Mouse (Mus musculus): ENCODE results near the gene Bmf. TPM values are rescaled to one million over a fixed set of nuclear protein-coding genes. Genes with fewer than 3 reads are reported as not detected.

The Bmf gene
- polyA plus RNA-seq, 1 experiment from 2014 or later = 3.0 TPM

DNA sequence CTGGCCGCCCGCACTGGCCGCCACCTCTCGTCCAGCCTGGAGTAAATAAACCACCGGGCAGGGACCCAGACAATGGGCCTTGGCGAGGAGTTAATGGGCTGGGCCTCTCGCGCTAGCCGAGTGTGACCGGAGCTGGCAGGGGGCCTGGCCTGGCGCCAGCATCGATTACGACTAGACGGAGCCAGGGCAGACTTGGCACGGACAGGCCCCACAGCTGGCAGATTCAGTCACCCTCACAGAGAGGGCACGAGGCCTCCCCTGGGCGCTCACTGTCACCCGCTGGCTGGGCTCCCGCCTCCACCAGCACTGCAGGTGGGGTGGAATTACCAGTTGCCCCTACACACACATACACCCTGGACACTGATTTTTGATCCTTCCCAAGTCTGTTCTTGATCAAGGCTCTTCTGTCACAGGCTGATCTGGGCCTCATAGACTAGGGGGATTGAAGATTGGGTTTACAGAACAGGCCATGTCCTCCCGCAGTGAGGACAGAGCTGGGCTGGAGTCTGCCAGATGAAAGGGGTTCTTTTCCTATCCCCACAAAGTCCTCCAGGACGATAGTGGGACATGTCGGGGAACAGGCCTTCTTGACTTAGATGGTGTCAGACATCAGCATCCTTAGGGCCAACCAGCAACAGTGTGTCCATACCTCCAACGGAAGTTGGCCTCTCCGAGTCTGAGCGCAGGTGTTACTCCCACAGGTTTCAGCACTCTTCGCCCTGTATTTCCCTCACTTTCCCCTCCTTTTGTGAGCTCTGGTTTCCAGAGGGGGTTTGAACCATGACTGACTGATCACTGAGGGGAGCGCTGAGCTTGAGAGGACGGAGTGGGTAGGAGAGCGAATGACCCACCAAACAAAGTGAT is 38.8 kb downstream of the Bmf start:
- Histone ChIP-seq H3K4me1 (ENCODE audit: control insufficient read depth, insufficient read depth, low read length) (peaks cover 11% of the 10 kb centered on the region), H3K9ac (ENCODE audit: low read length) (peak overlapping the region; percentile 48), H3K27me3 (replicated peaks; ENCODE audit: control insufficient read depth, insufficient read depth, low read length) (no peaks in the 10 kb centered on the region), H3K36me3 (ENCODE audit: control insufficient read depth, insufficient read depth, low read length) (no peaks in the 10 kb centered on the region), H3K4me3 (ENCODE audit: low read depth, low read length) (no peak overlapping the region), H3K4me2 (ENCODE audit: low read length) (peak overlapping the region; percentile 22; the same call in 1 of the 2 replicates), H3K9me3 (replicated peaks; ENCODE audit: control insufficient read depth, low read length) (no peaks in the 10 kb centered on the region), H3K27ac (ENCODE audit: low read depth, low read length) (peak overlapping the region; percentile 46)
- ATAC-seq = peak; percentile 94
- DNase-seq (ENCODE audit: low spot score) = peak; percentile 92
- WGBS = 28% methylated on average over 29 of the region's 29 CpGs

- H3K4me3 ChIP-seq (ENCODE audit: low read depth, low read length) = no peak overlapping the region
- no peaks in the 10 kb centered on the region for H3K9me3 ChIP-seq (replicated peaks; ENCODE audit: control insufficient read depth, low read length)
- 48% methylated on average over 8 of the region's 8 CpGs for WGBS
- DNase-seq (ENCODE audit: low spot score) = no peak
- no peaks in the 10 kb centered on the region for H3K36me3 ChIP-seq (ENCODE audit: control insufficient read depth, insufficient read depth, low read length)
- H3K27me3 ChIP-seq (replicated peaks; ENCODE audit: control insufficient read depth, insufficient read depth, low read length) = no peaks in the 10 kb centered on the region
- H3K4me2 ChIP-seq (ENCODE audit: low read length) = peak overlapping the region; percentile 22; the same call in 1 of the 2 replicates
- peaks cover 11% of the 10 kb centered on the region for H3K4me1 ChIP-seq (ENCODE audit: control insufficient read depth, insufficient read depth, low read length)
- ATAC-seq = no peak
- H3K9ac ChIP-seq (ENCODE audit: low read length) = peak overlapping the region; percentile 48
- H3K27ac ChIP-seq (ENCODE audit: low read depth, low read length) = peak overlapping the region; percentile 46
Observed at GRCm38 (mm10) chr2:118509688-118510446, 39.6 kb downstream of the Bmf start.

- DNase-seq (ENCODE audit: low spot score) = no peak
- no peaks in the 10 kb centered on the region for H3K36me3 ChIP-seq (ENCODE audit: control insufficient read depth, insufficient read depth, low read length)
- WGBS = 83% methylated on average over 7 of the region's 7 CpGs
- H3K27ac ChIP-seq (ENCODE audit: low read depth, low read length) = no peak overlapping the region
- H3K27me3 ChIP-seq (replicated peaks; ENCODE audit: control insufficient read depth, insufficient read depth, low read length) = no peaks in the 10 kb centered on the region
- H3K4me3 ChIP-seq (ENCODE audit: low read depth, low read length) = no peak overlapping the region
- no peak overlapping the region for H3K9ac ChIP-seq (ENCODE audit: low read length)
- peaks cover 11% of the 10 kb centered on the region for H3K4me1 ChIP-seq (ENCODE audit: control insufficient read depth, insufficient read depth, low read length)
- no peaks in the 10 kb centered on the region for H3K9me3 ChIP-seq (replicated peaks; ENCODE audit: control insufficient read depth, low read length)
- no peak overlapping the region for H3K4me2 ChIP-seq (ENCODE audit: low read length)
- no peak for ATAC-seq
Observed at GRCm38 (mm10) chr2:118507126-118507525, 42.4 kb downstream of the Bmf start.

GRCm38 (mm10) chr2:118500191-118500590 is 49.3 kb downstream of the Bmf start:
- Histone ChIP-seq H3K9me3 (replicated peaks; ENCODE audit: control insufficient read depth, low read length) (no peaks in the 10 kb centered on the region), H3K9ac (ENCODE audit: low read length) (no peak overlapping the region), H3K4me2 (ENCODE audit: low read length) (no peak overlapping the region), H3K4me3 (ENCODE audit: low read depth, low read length) (no peak overlapping the region), H3K36me3 (ENCODE audit: control insufficient read depth, insufficient read depth, low read length) (no peaks in the 10 kb centered on the region), H3K4me1 (ENCODE audit: control insufficient read depth, insufficient read depth, low read length) (no peaks in the 10 kb centered on the region), H3K27ac (ENCODE audit: low read depth, low read length) (no peak overlapping the region), H3K27me3 (replicated peaks; ENCODE audit: control insufficient read depth, insufficient read depth, low read length) (no peaks in the 10 kb centered on the region)
- WGBS = 85% methylated on average over 2 of the region's 2 CpGs
- no peak for ATAC-seq
- no peak for DNase-seq (ENCODE audit: low spot score)

- no peak for DNase-seq (ENCODE audit: low spot score)
- 39% methylated on average over 20 of the region's 20 CpGs for WGBS
- H3K36me3 ChIP-seq (ENCODE audit: control insufficient read depth, insufficient read depth, low read length) = no peaks in the 10 kb centered on the region
- no peaks in the 10 kb centered on the region for H3K27me3 ChIP-seq (replicated peaks; ENCODE audit: control insufficient read depth, insufficient read depth, low read length)
- H3K27ac ChIP-seq (ENCODE audit: low read depth, low read length) = no peak overlapping the region
- H3K9ac ChIP-seq (ENCODE audit: low read length) = no peak overlapping the region
- ATAC-seq = no peak
- no peak overlapping the region for H3K4me2 ChIP-seq (ENCODE audit: low read length)
- no peaks in the 10 kb centered on the region for H3K9me3 ChIP-seq (replicated peaks; ENCODE audit: control insufficient read depth, low read length)
- H3K4me3 ChIP-seq (ENCODE audit: low read depth, low read length) = no peak overlapping the region
- H3K4me1 ChIP-seq (ENCODE audit: control insufficient read depth, insufficient read depth, low read length) = no peaks in the 10 kb centered on the region
Observed at GRCm38 (mm10) chr2:118499135-118499961, 50.1 kb downstream of the Bmf start.

- ATAC-seq (no peak), DNase-seq (ENCODE audit: low spot score) (no peak)
- Histone ChIP-seq H3K36me3 (ENCODE audit: control insufficient read depth, insufficient read depth, low read length) (no peaks in the 10 kb centered on the region), H3K27me3 (replicated peaks; ENCODE audit: control insufficient read depth, insufficient read depth, low read length) (no peaks in the 10 kb centered on the region), H3K4me3 (ENCODE audit: low read depth, low read length) (no peak overlapping the region), H3K9me3 (replicated peaks; ENCODE audit: control insufficient read depth, low read length) (no peaks in the 10 kb centered on the region), H3K27ac (ENCODE audit: low read depth, low read length) (no peak overlapping the region), H3K4me2 (ENCODE audit: low read length) (no peak overlapping the region), H3K4me1 (ENCODE audit: control insufficient read depth, insufficient read depth, low read length) (no peaks in the 10 kb centered on the region), H3K9ac (ENCODE audit: low read length) (no peak overlapping the region)
- WGBS = 86% methylated on average over 6 of the region's 6 CpGs
Observed at GRCm38 (mm10) chr2:118498476-118498875, 51.0 kb downstream of the Bmf start.

- H3K4me3 ChIP-seq (ENCODE audit: low read depth, low read length) = no peak overlapping the region
- 80% methylated on average over 5 of the region's 5 CpGs for WGBS
- H3K4me1 ChIP-seq (ENCODE audit: control insufficient read depth, insufficient read depth, low read length) = no peaks in the 10 kb centered on the region
- H3K4me2 ChIP-seq (ENCODE audit: low read length) = no peak overlapping the region
- no peak overlapping the region for H3K27ac ChIP-seq (ENCODE audit: low read depth, low read length)
- no peaks in the 10 kb centered on the region for H3K27me3 ChIP-seq (replicated peaks; ENCODE audit: control insufficient read depth, insufficient read depth, low read length)
- H3K9me3 ChIP-seq (replicated peaks; ENCODE audit: control insufficient read depth, low read length) = no peaks in the 10 kb centered on the region
- no peak overlapping the region for H3K9ac ChIP-seq (ENCODE audit: low read length)
- DNase-seq (ENCODE audit: low spot score) = no peak
- no peaks in the 10 kb centered on the region for H3K36me3 ChIP-seq (ENCODE audit: control insufficient read depth, insufficient read depth, low read length)
- no peak for ATAC-seq
Observed at GRCm38 (mm10) chr2:118497890-118498289, 51.6 kb downstream of the Bmf start.

DNA sequence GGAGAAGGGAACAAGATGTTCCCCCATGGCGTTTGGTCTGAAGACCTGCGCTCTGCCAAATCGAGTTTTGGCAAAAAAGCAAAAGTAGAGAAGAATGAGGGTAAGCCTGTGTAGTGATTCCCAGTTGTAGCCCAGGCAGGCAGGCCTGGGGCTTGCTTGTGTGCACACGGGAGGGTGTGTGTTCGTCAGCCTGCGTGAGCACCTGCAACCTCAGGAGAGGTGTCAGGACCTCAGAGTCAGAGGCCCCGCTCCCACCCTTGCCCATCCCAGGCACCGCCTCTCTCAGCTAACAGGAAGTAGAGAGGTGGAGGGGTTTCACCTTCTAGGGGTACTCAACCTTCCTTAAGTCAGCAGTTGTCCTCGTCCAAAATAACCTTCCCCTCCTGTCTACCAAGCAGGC is 54.5 kb downstream of the Bmf start:
- H3K9me3 ChIP-seq (replicated peaks; ENCODE audit: control insufficient read depth, low read length) = no peaks in the 10 kb centered on the region
- H3K9ac ChIP-seq (ENCODE audit: low read length) = no peak overlapping the region
- no peaks in the 10 kb centered on the region for H3K27me3 ChIP-seq (replicated peaks; ENCODE audit: control insufficient read depth, insufficient read depth, low read length)
- no peak for DNase-seq (ENCODE audit: low spot score)
- H3K4me2 ChIP-seq (ENCODE audit: low read length) = no peak overlapping the region
- H3K4me3 ChIP-seq (ENCODE audit: low read depth, low read length) = no peak overlapping the region
- no peak overlapping the region for H3K27ac ChIP-seq (ENCODE audit: low read depth, low read length)
- no peaks in the 10 kb centered on the region for H3K4me1 ChIP-seq (ENCODE audit: control insufficient read depth, insufficient read depth, low read length)
- no peak for ATAC-seq
- 82% methylated on average over 9 of the region's 9 CpGs for WGBS
- no peaks in the 10 kb centered on the region for H3K36me3 ChIP-seq (ENCODE audit: control insufficient read depth, insufficient read depth, low read length)

Data from forebrain, embryonic 14.5 days (tissue).